Mouse (Mus musculus): Measurements from ENCODE around the gene Cyp3a16. TPM values are rescaled to one million over a fixed set of nuclear protein-coding genes. Genes with fewer than 3 reads are reported as not detected.

Cyp3a16 gene
- not detected for polyA plus RNA-seq (2017; shearing (Covaris generic))

GRCm38 (mm10) chr5:145469623-145470022 is at the start of gene Cyp3a16:
Gene Cyp3a16, minus strand, starts transcription at chr5:145469723.

Other genes with a start within 250 kb of the Cyp3a16 start
- 75.0 TPM for gene Zfp655, start 238.0 kb downstream of the Cyp3a16 start, polyA plus RNA-seq (2017; shearing (Covaris generic))
- 1.3 TPM for gene Zscan25, start 189.2 kb downstream of the Cyp3a16 start, polyA plus RNA-seq (2017; shearing (Covaris generic))
- gene Cyp3a57, start 124.4 kb downstream of the Cyp3a16 start, polyA plus RNA-seq (2017; shearing (Covaris generic)) = not detected
- not detected for gene Cyp3a41b, start 115.0 kb upstream of the Cyp3a16 start, polyA plus RNA-seq (2017; shearing (Covaris generic))

Data from effector memory CD4-positive, alpha-beta T cell, adult 5 months (primary cell).